Mouse (Mus musculus) heart, postnatal 0 days (tissue): ENCODE results near the gene Gins2. TPM values are rescaled to one million over a fixed set of nuclear protein-coding genes. Genes with fewer than 3 reads are reported as not detected.

Experiments used
- ATAC-seq: fragments of 200-750 bp; cut with Nextera tagmentation; 2 replicates; pipeline ENCODE4 v1.8.0; 2017; ENCODE audit warnings: low read depth, moderate number of reproducible peaks, moderate library complexity; ENCODE audit not compliant: insufficient read depth
- DNase-seq: peaks from one replicate; pipeline ENCODE4 v3.0.0-alpha.2; 2016; ENCODE audit warnings: low spot score
- H3K27ac ChIP-seq: fragments of 300-500 bp; sonication (generic); 2 replicates; pipeline ENCODE4 v1.5.1; 2014; ENCODE audit warnings: low read depth, mild to moderate bottlenecking
- H3K27me3 ChIP-seq: fragments of 300-500 bp; sonication (generic); 2 replicates; pipeline ENCODE4 v1.6.1; 2014; ENCODE audit warnings: low read length, mixed read lengths; ENCODE audit not compliant: control insufficient read depth, insufficient read depth
- H3K36me3 ChIP-seq: fragments of 300-500 bp; sonication (generic); replicated peaks from 2 replicates; pipeline ENCODE4 v1.6.1; 2014; ENCODE audit warnings: low read length, mixed read lengths; ENCODE audit not compliant: control insufficient read depth, insufficient read depth
- H3K4me1 ChIP-seq: fragments of 300-500 bp; sonication (generic); 2 replicates; pipeline ENCODE4 v1.6.1; 2014; ENCODE audit warnings: antibody characterized with exemption; ENCODE audit not compliant: control insufficient read depth, insufficient read depth
- H3K4me2 ChIP-seq: fragments of 300-500 bp; sonication (generic); 2 replicates; pipeline ENCODE4 v1.6.1; 2014; ENCODE audit warnings: low read depth, mild to moderate bottlenecking, low read length, moderate library complexity
- H3K4me3 ChIP-seq: fragments of 300-500 bp; sonication (generic); 2 replicates; pipeline ENCODE4 v1.5.1; 2014; ENCODE audit warnings: low read depth, low read length
- H3K9ac ChIP-seq: fragments of 300-500 bp; sonication (generic); replicated peaks from 2 replicates; pipeline ENCODE4 v1.6.1; 2014; ENCODE audit warnings: low read depth, low read length, mixed read lengths
- H3K9me3 ChIP-seq: fragments of 300-500 bp; sonication (generic); replicated peaks from 2 replicates; pipeline ENCODE4 v1.6.1; 2016; ENCODE audit warnings: low read length; ENCODE audit not compliant: control insufficient read depth
- CTCF ChIP-seq: IDR thresholded peaks from 2 replicates; pipeline ENCODE4 v1.5.1; 2016; ENCODE audit warnings: antibody characterized with exemption, control low read depth, low read depth
- EP300 ChIP-seq: IDR thresholded peaks from 2 replicates; pipeline ENCODE4 v1.6.1; 2016; ENCODE audit warnings: antibody characterized with exemption, low read depth
- WGBS: fragments of 180-500 bp; shearing (Covaris S2); extraction: QIAGEN DNeasy Blood & Tissue Kit; methylation state at CpG from one replicate; pipeline ENCODE4 v1.1.7; 2014; 5-methylcytosine and 5-hydroxymethylcytosine counted together
- polyA plus RNA-seq: library from polyadenylated mRNA; unstranded; fragments of >200 nt; fragmentation: Nextera tagmentation; extraction: Ambion mirVana; gene quantifications from 2 replicates; pipeline ENCODE4 v1.2.1, GENCODE M21; 2015
- total RNA-seq: library from RNA; depleted of rRNA; stranded (reverse); fragments of >200 nt; gene quantifications from 2 replicates; pipeline ENCODE4 v1.2.3, GENCODE M21; 2014; ENCODE audit warnings: low replicate concordance; rRNA removed

Gins2 gene
- total RNA-seq = 29.8 and 52.1 TPM in 2 replicates
- polyA plus RNA-seq = 19.3 and 23.8 TPM in 2 replicates

- Histone ChIP-seq H3K9me3 (no peaks in the 10 kb centered on the region), H3K36me3 (peaks cover 13% of the 10 kb centered on the region), H3K4me1 (peaks cover 12% of the 10 kb centered on the region), H3K4me2 (peak within 1 kb of the TSS; percentile 93), H3K27ac (peak within 1 kb of the TSS; percentile 91), H3K9ac (peak within 1 kb of the TSS; percentile 68), H3K27me3 (no peaks in the 10 kb centered on the region), H3K4me3 (peak within 1 kb of the TSS; percentile 70)
- WGBS = 1% methylated on average over 67 of the region's 67 CpGs
- ATAC-seq (peak; percentile 96), DNase-seq (peak; percentile 99)
- TF ChIP-seq EP300 (no peak; the same call in none of the 2 replicates), CTCF (peak; percentile 24; the same call in 1 of the 2 replicates)
Measured at GRCm38 (mm10) chr8:120588908-120589771, at the start of gene Gins2. TSS of gene Gins2 (minus strand) at chr8:120589304.

GRCm38 (mm10) chr8:120634329-120634839 lies 45.3 kb upstream of the Gins2 start:
- no peaks in the 10 kb centered on the region for H3K36me3 ChIP-seq
- ATAC-seq (peak; percentile 78), DNase-seq (peak; percentile 33)
- H3K4me1 ChIP-seq = peaks cover 8% of the 10 kb centered on the region; the same call in 1 of the 2 replicates
- H3K4me3 ChIP-seq = peak overlapping the region; percentile 59
- peak overlapping the region; percentile 94 for H3K4me2 ChIP-seq
- under 1% methylated on average over 28 of the region's 42 CpGs for WGBS
- H3K27ac ChIP-seq = no peak overlapping the region
- TF ChIP-seq CTCF (no peak), EP300 (no peak)
- peaks cover 2% of the 10 kb centered on the region; the same call in 1 of the 2 replicates for H3K27me3 ChIP-seq
- peak overlapping the region; percentile 55 for H3K9ac ChIP-seq
- no peaks in the 10 kb centered on the region for H3K9me3 ChIP-seq

GRCm38 (mm10) chr8:120633665-120634271 lies 44.7 kb upstream of the Gins2 start:
- no peak for DNase-seq
- 2% methylated on average over 42 of the region's 44 CpGs for WGBS

GRCm38 (mm10) chr8:120632969-120633664 lies 44.0 kb upstream of the Gins2 start:
- Histone ChIP-seq H3K27ac (no peak overlapping the region), H3K27me3 (peaks cover 2% of the 10 kb centered on the region; the same call in 1 of the 2 replicates), H3K4me3 (peak overlapping the region; percentile 59), H3K9me3 (no peaks in the 10 kb centered on the region), H3K4me2 (peak overlapping the region; percentile 94), H3K4me1 (peaks cover 8% of the 10 kb centered on the region; the same call in 1 of the 2 replicates), H3K9ac (no peak overlapping the region), H3K36me3 (no peaks in the 10 kb centered on the region)
- TF ChIP-seq CTCF (no peak), EP300 (no peak)
- DNase-seq = no peak
- 44% methylated on average over 17 of the region's 17 CpGs for WGBS
- ATAC-seq = no peak

More at GRCm38 (mm10) chr8:120633665-120634271, 44.7 kb upstream of the Gins2 start:
- TF ChIP-seq EP300 (no peak), CTCF (no peak)
- H3K4me3 ChIP-seq = peak overlapping the region; percentile 59
- H3K36me3 ChIP-seq = no peaks in the 10 kb centered on the region
- H3K27ac ChIP-seq = no peak overlapping the region
- peaks cover 2% of the 10 kb centered on the region; the same call in 1 of the 2 replicates for H3K27me3 ChIP-seq
- H3K9me3 ChIP-seq = no peaks in the 10 kb centered on the region
- no peak for ATAC-seq
- H3K4me1 ChIP-seq = peaks cover 8% of the 10 kb centered on the region; the same call in 1 of the 2 replicates
- H3K4me2 ChIP-seq = peak overlapping the region; percentile 94
- peak overlapping the region; percentile 55 for H3K9ac ChIP-seq
